Mouse (Mus musculus) mesoderm, embryonic 11.5 days (tissue): ENCODE measurements around the gene Nol8.
A peak's percentile ranks its signal among the peaks of the same experiment; 100 is the strongest.

ENCODE experiments used
- DNase-seq: peaks from one replicate; pipeline ENCODE4 v3.0.0-alpha.2; 2012; ENCODE audit warnings: low read depth, low spot score

Gene Nol8

GRCm38 (mm10) chr13:49652481-49653179 lies at the start of gene Nol8, which contains the start of gene Cenpp:
TSS of gene Nol8 (plus strand) at chr13:49653078.
TSS of gene Cenpp (minus strand) at chr13:49652785.
- DNase-seq: peak; percentile 100

GRCm38 (mm10) chr13:49603603-49604002 lies 49.3 kb upstream of the Nol8 start:
- DNase-seq: no peak

- DNase-seq: peak; percentile 17
These were observed 45.2 kb upstream of the Nol8 start, which contains the start of gene Ogn for GRCm38 (mm10) chr13:49607714-49608113. TSS of gene Ogn (plus strand) at chr13:49608046.

- no peak for DNase-seq
These were observed 44.1 kb upstream of the Nol8 start for GRCm38 (mm10) chr13:49608589-49609322.

GRCm38 (mm10) chr13:49617021-49617420 lies 35.9 kb upstream of the Nol8 start:
- DNase-seq: no peak

- no peak for DNase-seq
These were observed 34.5 kb upstream of the Nol8 start for GRCm38 (mm10) chr13:49618365-49618764.

- DNase-seq: no peak
These were observed 29.7 kb upstream of the Nol8 start for GRCm38 (mm10) chr13:49623216-49623615.

- DNase-seq: no peak
These were observed 24.7 kb upstream of the Nol8 start for GRCm38 (mm10) chr13:49628167-49628566.

GRCm38 (mm10) chr13:49629076-49629475 lies 23.8 kb upstream of the Nol8 start:
- DNase-seq: no peak

GRCm38 (mm10) chr13:49639965-49640364 lies 12.9 kb upstream of the Nol8 start:
- DNase-seq: no peak

GRCm38 (mm10) chr13:49642650-49643049 lies 10.2 kb upstream of the Nol8 start:
- DNase-seq: no peak

- DNase-seq: no peak
These were observed 9.1 kb upstream of the Nol8 start for GRCm38 (mm10) chr13:49643669-49644362.

GRCm38 (mm10) chr13:49644731-49645529 lies 7.9 kb upstream of the Nol8 start:
- DNase-seq: peak; percentile 12

GRCm38 (mm10) chr13:49646019-49646418 lies 6.9 kb upstream of the Nol8 start:
- no peak for DNase-seq

- no peak for DNase-seq
These were observed 1.7 kb upstream of the Nol8 start for GRCm38 (mm10) chr13:49651136-49651535.

- no peak for DNase-seq
These were observed 1.0 kb upstream of the Nol8 start for GRCm38 (mm10) chr13:49651781-49652351.

- no peak for DNase-seq
These were observed 283 bp downstream of the Nol8 start for GRCm38 (mm10) chr13:49653180-49653541.

GRCm38 (mm10) chr13:49677793-49678192 lies 24.9 kb downstream of the Nol8 start:
- DNase-seq: no peak

- peak; percentile 98 for DNase-seq
These were observed 28.7 kb downstream of the Nol8 start, which contains the start of gene Iars for GRCm38 (mm10) chr13:49681351-49682232. TSS of gene Iars (plus strand) at chr13:49682100.

- DNase-seq: no peak
These were observed 29.5 kb downstream of the Nol8 start for GRCm38 (mm10) chr13:49682233-49682846.
